Mouse (Mus musculus) NIH3T3 (cell line): ENCODE data around the gene Fam19a2.

Source experiments
- DNase-seq: peaks from one replicate; pipeline ENCODE4 v3.0.0-alpha.2; 2012; ENCODE audit warnings: low read depth

The Fam19a2 gene

GRCm38 (mm10) chr10:123570616-123571188 is 306.9 kb downstream of the Fam19a2 start:
- DNase-seq: no peak

- no peak for DNase-seq
These were observed 308.7 kb downstream of the Fam19a2 start for GRCm38 (mm10) chr10:123572342-123573070.

GRCm38 (mm10) chr10:123577823-123578222 is 314.0 kb downstream of the Fam19a2 start:
- no peak for DNase-seq

- no peak for DNase-seq
These were observed 315.2 kb downstream of the Fam19a2 start for GRCm38 (mm10) chr10:123579012-123579411.

- no peak for DNase-seq
These were observed 331.2 kb downstream of the Fam19a2 start for GRCm38 (mm10) chr10:123595043-123595442.

GRCm38 (mm10) chr10:123597059-123597458 is 333.3 kb downstream of the Fam19a2 start:
- no peak for DNase-seq

GRCm38 (mm10) chr10:123605671-123606070 is 341.9 kb downstream of the Fam19a2 start:
- no peak for DNase-seq

GRCm38 (mm10) chr10:123626691-123627090 is 362.9 kb downstream of the Fam19a2 start:
- no peak for DNase-seq

- DNase-seq: no peak
These were observed 365.5 kb downstream of the Fam19a2 start for GRCm38 (mm10) chr10:123629248-123629744.

- no peak for DNase-seq
These were observed 368.2 kb downstream of the Fam19a2 start for GRCm38 (mm10) chr10:123632029-123632428.

- DNase-seq: no peak
These were observed 372.9 kb downstream of the Fam19a2 start for GRCm38 (mm10) chr10:123636655-123637054.

GRCm38 (mm10) chr10:123637496-123637895 is 373.7 kb downstream of the Fam19a2 start:
- DNase-seq: no peak

GRCm38 (mm10) chr10:123645568-123645967 is 381.8 kb downstream of the Fam19a2 start:
- no peak for DNase-seq

GRCm38 (mm10) chr10:123671208-123671607 is 407.4 kb downstream of the Fam19a2 start:
- DNase-seq: no peak

GRCm38 (mm10) chr10:123678284-123678864 is 414.6 kb downstream of the Fam19a2 start:
- no peak for DNase-seq

GRCm38 (mm10) chr10:123682718-123683255 is 419.0 kb downstream of the Fam19a2 start:
- DNase-seq: no peak

GRCm38 (mm10) chr10:123692186-123692925 is 428.6 kb downstream of the Fam19a2 start:
- DNase-seq: no peak

- no peak for DNase-seq
These were observed 429.1 kb downstream of the Fam19a2 start for GRCm38 (mm10) chr10:123692926-123693224.

- DNase-seq: no peak
These were observed 438.8 kb downstream of the Fam19a2 start for GRCm38 (mm10) chr10:123702595-123702994.

- no peak for DNase-seq
These were observed 443.2 kb downstream of the Fam19a2 start for GRCm38 (mm10) chr10:123707026-123707425.

GRCm38 (mm10) chr10:123710738-123711137 is 446.9 kb downstream of the Fam19a2 start:
- DNase-seq: no peak

GRCm38 (mm10) chr10:123721952-123722460 is 458.2 kb downstream of the Fam19a2 start:
- no peak for DNase-seq
